Mouse (Mus musculus) liver, embryonic 14.5 days (tissue): ENCODE measurements around the gene Gm21083.
"Not testable (repeated sequence)": the region's sequence is repeated elsewhere in the genome, so short reads cannot be mapped to it uniquely, and the experiment has no call there.

Experiments used
- CTCF ChIP-seq: IDR thresholded peaks from 2 replicates; pipeline ENCODE4 v1.5.1; 2016; ENCODE audit warnings: antibody characterized with exemption, low read depth, control low read depth
- EP300 ChIP-seq: IDR thresholded peaks from 2 replicates; pipeline ENCODE4 v1.6.1; 2016; ENCODE audit warnings: antibody characterized with exemption, low read depth

DNA sequence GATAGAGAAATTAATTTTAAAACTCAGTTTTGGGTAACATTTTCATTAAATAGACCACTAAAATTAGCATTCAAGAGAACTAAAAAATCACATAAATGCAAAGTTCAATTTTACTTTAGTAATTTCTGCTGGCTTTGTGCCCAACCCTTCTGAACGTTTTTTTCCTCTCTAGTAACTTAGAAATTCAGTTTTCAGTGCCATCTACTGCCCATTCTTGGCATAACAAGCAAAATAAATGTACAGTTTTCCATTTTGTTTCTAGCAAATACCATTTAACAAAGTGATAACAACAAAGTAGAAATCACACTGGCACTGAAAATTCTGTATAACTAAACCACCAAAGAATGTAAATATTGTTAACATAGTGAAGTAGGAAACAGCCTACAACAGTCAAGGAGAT is 33.6 kb downstream of the Gm21083 start:
- TF ChIP-seq CTCF, EP300: not testable (repeated sequence)
